Mouse (Mus musculus) embryonic facial prominence, embryonic 15.5 days (tissue): ENCODE results near the gene Mpig6b. TPM values are rescaled to one million over a fixed set of nuclear protein-coding genes. Genes with fewer than 3 reads are reported as not detected.

Experiments used
- ATAC-seq: fragments of 200-750 bp; cut with Nextera tagmentation; 2 replicates; pipeline ENCODE4 v1.8.0; 2017; ENCODE audit warnings: low read depth, moderate TSS enrichment; ENCODE audit not compliant: insufficient number of reproducible peaks, low FRiP score, low TSS enrichment
- H3K27ac ChIP-seq: fragments of 300-500 bp; sonication (generic); replicated peaks from 2 replicates; pipeline ENCODE4 v1.5.1; 2015; ENCODE audit warnings: mild to moderate bottlenecking, inconsistent platforms
- H3K27me3 ChIP-seq: fragments of 300-500 bp; sonication (generic); 2 replicates; pipeline ENCODE4 v1.6.1; 2015; ENCODE audit warnings: inconsistent platforms
- H3K36me3 ChIP-seq: fragments of 300-500 bp; sonication (generic); 2 replicates; pipeline ENCODE4 v1.6.1; 2015; ENCODE audit warnings: mild to moderate bottlenecking, inconsistent platforms
- H3K4me1 ChIP-seq: fragments of 300-500 bp; sonication (generic); 2 replicates; pipeline ENCODE4 v1.6.1; 2015; ENCODE audit warnings: inconsistent platforms
- H3K4me2 ChIP-seq: fragments of 300-500 bp; sonication (generic); replicated peaks from 2 replicates; pipeline ENCODE4 v1.6.1; 2015; ENCODE audit warnings: mild to moderate bottlenecking, inconsistent platforms
- H3K4me3 ChIP-seq: fragments of 300-500 bp; sonication (generic); replicated peaks from 2 replicates; pipeline ENCODE4 v1.5.1; 2015; ENCODE audit warnings: mild to moderate bottlenecking, inconsistent platforms
- H3K9ac ChIP-seq: fragments of 300-500 bp; sonication (generic); 2 replicates; pipeline ENCODE4 v1.6.1; 2015; ENCODE audit warnings: inconsistent platforms
- H3K9me3 ChIP-seq: fragments of 300-500 bp; sonication (generic); replicated peaks from 2 replicates; pipeline ENCODE4 v1.6.1; 2016; ENCODE audit warnings: inconsistent platforms
- WGBS: fragments of 180-500 bp; shearing (Covaris S2); methylation state at CpG from one replicate; pipeline ENCODE4 v1.1.7; 2015; 5-methylcytosine and 5-hydroxymethylcytosine counted together
- polyA plus RNA-seq: library from polyadenylated mRNA; unstranded; fragments of >200 nt; fragmentation: Nextera tagmentation; extraction: Ambion mirVana; gene quantifications from 2 replicates; pipeline ENCODE4 v1.2.1, GENCODE M21; 2015

Gene Mpig6b
- polyA plus RNA-seq, 1 experiment from 2014 or later = 1.4 TPM

- Histone ChIP-seq H3K27ac (no peak overlapping the region), H3K9ac (no peak overlapping the region), H3K36me3 (no peaks in the 10 kb centered on the region), H3K4me3 (no peak overlapping the region), H3K27me3 (no peaks in the 10 kb centered on the region), H3K4me2 (no peak overlapping the region), H3K4me1 (no peaks in the 10 kb centered on the region), H3K9me3 (no peaks in the 10 kb centered on the region)
- no peak for ATAC-seq
- 79% methylated on average over 3 of the region's 3 CpGs for WGBS
Measured at GRCm38 (mm10) chr17:35083929-35084497, 18.0 kb upstream of the Mpig6b start.

GRCm38 (mm10) chr17:35082841-35083576, 17.0 kb upstream of the Mpig6b start:
- no peak for ATAC-seq
- no peaks in the 10 kb centered on the region for H3K27me3 ChIP-seq
- H3K4me1 ChIP-seq = peaks cover 2% of the 10 kb centered on the region; the same call in 1 of the 2 replicates
- H3K4me2 ChIP-seq = no peak overlapping the region
- WGBS = 83% methylated on average over 16 of the region's 16 CpGs
- no peaks in the 10 kb centered on the region for H3K9me3 ChIP-seq
- H3K27ac ChIP-seq = no peak overlapping the region
- no peaks in the 10 kb centered on the region for H3K36me3 ChIP-seq
- H3K4me3 ChIP-seq = no peak overlapping the region
- no peak overlapping the region for H3K9ac ChIP-seq

DNA sequence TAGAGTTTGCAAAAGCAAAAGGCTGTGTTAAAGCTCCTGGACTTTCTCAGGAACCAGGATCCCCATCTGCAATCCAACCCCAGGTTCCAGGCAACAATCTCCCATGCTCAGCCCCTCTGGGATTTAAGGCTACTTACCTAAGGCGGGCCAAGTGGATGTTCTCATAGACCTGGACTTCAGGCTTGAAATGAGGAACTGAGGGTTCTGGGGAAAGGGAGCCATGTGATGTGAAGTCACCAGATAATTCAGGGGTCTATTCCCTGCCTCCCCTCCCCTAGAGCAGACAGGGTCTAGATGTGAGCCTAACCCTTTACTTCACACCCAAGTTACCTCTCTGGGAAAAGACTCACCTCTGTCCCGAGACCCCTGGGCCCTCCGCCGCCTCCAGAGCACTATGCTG, 14.7 kb upstream of the Mpig6b start:
- Histone ChIP-seq H3K36me3 (no peaks in the 10 kb centered on the region), H3K4me3 (no peak overlapping the region), H3K9ac (no peak overlapping the region; the same call in 1 of the 2 replicates), H3K4me2 (no peak overlapping the region), H3K4me1 (peaks cover 18% of the 10 kb centered on the region), H3K9me3 (no peaks in the 10 kb centered on the region), H3K27ac (no peak overlapping the region), H3K27me3 (no peaks in the 10 kb centered on the region)
- WGBS = 68% methylated on average over 4 of the region's 4 CpGs
- no peak for ATAC-seq

DNA sequence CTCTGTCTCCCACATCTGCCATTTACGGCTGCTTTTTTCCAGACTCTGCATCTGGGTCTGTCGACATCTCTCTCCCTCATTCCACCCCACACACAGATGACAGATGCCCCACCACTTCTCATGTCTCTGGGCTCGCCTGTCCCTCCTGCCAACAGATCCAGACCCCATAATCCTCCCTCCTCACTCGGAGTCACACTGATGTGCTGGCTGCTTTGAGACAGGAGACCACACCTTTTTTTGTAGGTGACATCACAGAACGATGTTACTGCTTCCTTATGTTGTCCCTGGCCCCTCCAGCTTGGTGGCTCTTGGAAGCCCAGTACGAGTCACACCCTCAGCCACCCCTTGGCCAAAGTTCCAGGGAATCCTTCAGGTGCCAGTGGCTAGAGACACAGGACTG, 14.3 kb upstream of the Mpig6b start:
- no peak overlapping the region for H3K4me2 ChIP-seq
- peaks cover 18% of the 10 kb centered on the region for H3K4me1 ChIP-seq
- H3K9me3 ChIP-seq = no peaks in the 10 kb centered on the region
- no peak overlapping the region for H3K27ac ChIP-seq
- no peak overlapping the region; the same call in 1 of the 2 replicates for H3K9ac ChIP-seq
- H3K27me3 ChIP-seq = no peaks in the 10 kb centered on the region
- no peaks in the 10 kb centered on the region for H3K36me3 ChIP-seq
- no peak overlapping the region for H3K4me3 ChIP-seq
- WGBS = 40% methylated on average over 6 of the region's 6 CpGs
- no peak for ATAC-seq

DNA sequence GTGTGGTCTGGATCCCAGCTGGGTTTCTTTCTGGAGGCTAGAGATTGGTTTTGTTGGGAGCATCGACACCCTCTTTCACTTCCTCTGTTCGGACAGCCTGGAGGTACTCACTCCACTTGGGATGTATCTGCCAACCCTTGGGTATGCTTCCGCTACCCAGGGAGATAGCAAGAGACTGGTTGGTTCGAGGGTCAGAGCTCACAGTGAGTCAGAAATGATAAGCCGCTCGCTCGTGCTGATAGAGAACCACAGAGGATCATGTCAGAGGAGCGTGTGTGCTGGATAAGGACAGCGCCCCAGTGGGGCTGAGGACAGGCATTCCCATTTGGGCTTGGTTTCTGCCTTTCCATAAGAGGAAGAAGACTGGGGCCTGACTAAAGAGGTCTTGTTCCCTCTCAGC, 13.8 kb upstream of the Mpig6b start:
- 58% methylated on average over 9 of the region's 9 CpGs for WGBS
- H3K9ac ChIP-seq = no peak overlapping the region
- H3K36me3 ChIP-seq = no peaks in the 10 kb centered on the region
- H3K4me1 ChIP-seq = peaks cover 18% of the 10 kb centered on the region
- H3K9me3 ChIP-seq = no peaks in the 10 kb centered on the region
- no peak for ATAC-seq
- H3K27me3 ChIP-seq = no peaks in the 10 kb centered on the region
- H3K4me3 ChIP-seq = no peak overlapping the region
- H3K27ac ChIP-seq = no peak overlapping the region
- H3K4me2 ChIP-seq = no peak overlapping the region

DNA sequence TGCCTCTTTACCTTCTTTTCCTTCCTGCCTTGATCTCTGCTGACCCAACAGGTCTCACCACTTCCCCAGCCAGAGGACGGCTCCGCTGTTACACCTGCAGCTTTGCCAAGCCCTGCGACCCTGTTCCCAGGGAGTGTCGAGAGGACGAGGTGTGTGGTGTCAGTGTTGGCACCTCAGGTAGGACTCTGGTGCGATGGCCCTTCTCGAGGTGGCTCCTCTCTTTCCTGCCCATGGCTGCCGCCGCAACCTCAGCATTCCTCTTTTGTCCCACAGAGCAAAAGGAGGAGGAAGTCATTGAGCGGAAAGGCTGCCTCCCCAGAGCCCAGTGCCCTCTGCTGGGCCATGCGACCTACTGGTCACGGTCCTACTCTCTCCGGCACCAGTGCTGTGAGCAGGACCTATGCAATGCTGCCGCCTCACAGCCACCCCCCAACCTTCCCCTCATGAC, 11.8 kb upstream of the Mpig6b start, which contains the start of gene Ly6g6d:
Gene Ly6g6d (minus strand): TSS at position 280 of the 448 bp plus-strand sequence.
- Histone ChIP-seq H3K36me3 (no peaks in the 10 kb centered on the region), H3K4me3 (peak within 1 kb of the TSS; percentile 10; the same call in 1 of the 2 replicates), H3K27me3 (no peaks in the 10 kb centered on the region), H3K4me1 (peaks cover 25% of the 10 kb centered on the region), H3K4me2 (peak within 1 kb of the TSS; percentile 34), H3K27ac (peak within 1 kb of the TSS; percentile 51), H3K9me3 (no peaks in the 10 kb centered on the region), H3K9ac (no peak within 1 kb of the TSS)
- no peak for ATAC-seq
- 16% methylated on average over 14 of the region's 14 CpGs for WGBS

- peak overlapping the region; percentile 10; the same call in 1 of the 2 replicates for H3K4me3 ChIP-seq
- WGBS = 21% methylated on average over 2 of the region's 2 CpGs
Measured at GRCm38 (mm10) chr17:35077285-35077684, 11.3 kb upstream of the Mpig6b start.

DNA sequence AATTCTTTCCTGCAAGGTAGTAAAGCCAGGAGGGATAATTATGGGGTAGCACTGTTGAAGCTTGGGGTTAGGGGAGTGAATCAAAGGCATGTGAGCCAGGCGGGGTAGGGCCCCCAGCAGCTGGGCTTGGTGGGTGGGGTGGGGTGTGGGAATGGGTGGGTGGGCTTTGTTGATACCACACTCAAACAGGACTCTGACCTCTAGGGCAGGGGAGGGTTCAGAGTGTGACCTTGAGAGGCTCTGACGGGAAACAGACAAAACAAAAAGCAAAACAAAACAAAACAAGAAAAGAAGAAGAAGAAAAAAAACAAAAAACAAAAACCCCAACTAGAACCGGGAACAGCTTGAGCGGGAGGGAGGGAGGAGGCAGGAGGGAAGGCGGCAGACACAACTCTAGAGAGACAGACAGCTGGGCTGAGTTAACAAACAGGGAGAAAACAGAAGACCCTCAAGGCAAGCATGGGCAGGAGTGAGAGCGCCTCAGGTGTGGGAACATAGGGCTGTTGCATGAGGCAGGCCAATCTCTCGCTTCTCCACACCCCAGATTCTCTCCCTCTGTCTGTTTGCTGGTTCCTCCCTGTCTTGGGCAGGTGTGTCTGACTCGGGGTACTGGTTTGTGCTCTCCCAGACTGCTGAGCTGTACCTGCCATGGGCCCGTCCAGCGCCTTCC, 10.7 kb upstream of the Mpig6b start, which contains the start of gene Ly6g6e:
Gene Ly6g6e (plus strand): TSS at position 396 of the 670 bp plus-strand sequence.
- no peaks in the 10 kb centered on the region for H3K9me3 ChIP-seq
- H3K27ac ChIP-seq = peak within 1 kb of the TSS; percentile 51
- peak within 1 kb of the TSS; percentile 10; the same call in 1 of the 2 replicates for H3K4me3 ChIP-seq
- no peaks in the 10 kb centered on the region for H3K27me3 ChIP-seq
- no peak within 1 kb of the TSS for H3K9ac ChIP-seq
- peak; percentile 47; the same call in 1 of the 2 replicates for ATAC-seq
- WGBS = 11% methylated on average over 10 of the region's 10 CpGs
- peaks cover 25% of the 10 kb centered on the region for H3K4me1 ChIP-seq
- H3K4me2 ChIP-seq = peak within 1 kb of the TSS; percentile 34
- H3K36me3 ChIP-seq = no peaks in the 10 kb centered on the region

More at GRCm38 (mm10) chr17:35077285-35077684, 11.3 kb upstream of the Mpig6b start:
- H3K27me3 ChIP-seq = no peaks in the 10 kb centered on the region
- H3K9ac ChIP-seq = no peak overlapping the region
- no peaks in the 10 kb centered on the region for H3K36me3 ChIP-seq
- H3K9me3 ChIP-seq = no peaks in the 10 kb centered on the region
- ATAC-seq = no peak
- peak overlapping the region; percentile 34 for H3K4me2 ChIP-seq
- H3K27ac ChIP-seq = peak overlapping the region; percentile 51
- H3K4me1 ChIP-seq = peaks cover 25% of the 10 kb centered on the region

DNA sequence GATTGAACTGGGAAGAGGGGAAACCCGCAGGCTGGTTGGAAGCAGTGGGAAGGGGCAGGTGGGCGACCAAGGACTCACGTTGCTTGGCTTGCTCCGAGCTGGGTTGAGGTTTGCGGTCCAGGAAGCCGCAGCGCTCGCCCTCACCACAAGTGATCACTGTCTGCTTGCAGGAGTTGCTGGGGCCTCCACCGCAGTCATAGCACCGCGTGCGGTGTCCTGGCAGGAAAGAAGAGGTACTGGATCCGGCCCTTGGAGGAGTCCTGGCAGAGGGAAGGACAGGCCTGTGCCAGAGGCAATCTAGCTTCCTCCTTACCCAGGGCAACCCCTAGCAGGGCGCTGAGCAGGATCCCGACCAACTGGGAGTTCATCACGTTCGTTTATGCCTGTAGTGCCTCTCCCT, 8.1 kb upstream of the Mpig6b start:
- ATAC-seq = no peak
- Histone ChIP-seq H3K4me1 (peaks cover 34% of the 10 kb centered on the region), H3K9me3 (no peaks in the 10 kb centered on the region), H3K27ac (no peak overlapping the region), H3K4me2 (no peak overlapping the region), H3K27me3 (no peaks in the 10 kb centered on the region), H3K36me3 (no peaks in the 10 kb centered on the region), H3K4me3 (no peak overlapping the region), H3K9ac (no peak overlapping the region)
- 43% methylated on average over 17 of the region's 17 CpGs for WGBS

DNA sequence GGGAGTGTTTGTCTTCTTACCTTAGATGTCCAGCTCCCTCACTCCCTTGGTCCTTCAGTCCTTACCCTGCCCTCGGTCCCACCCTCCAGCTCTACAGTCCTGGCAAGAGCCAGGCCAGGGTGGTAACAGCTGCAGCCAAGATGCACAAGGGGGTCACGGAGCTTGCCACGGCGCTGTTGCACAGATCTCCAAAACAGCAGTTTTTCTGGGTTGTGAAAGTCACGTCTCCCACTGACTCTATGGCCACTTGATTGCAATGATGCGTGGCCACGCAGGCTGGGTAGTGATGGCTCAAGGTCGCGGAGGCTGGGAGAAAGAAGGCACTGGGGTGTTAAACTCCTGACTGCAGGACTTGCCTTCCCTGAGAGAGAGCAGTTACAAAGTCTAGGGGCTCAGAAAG, 5.5 kb upstream of the Mpig6b start:
- no peak overlapping the region for H3K4me2 ChIP-seq
- H3K9me3 ChIP-seq = no peaks in the 10 kb centered on the region
- no peaks in the 10 kb centered on the region for H3K36me3 ChIP-seq
- H3K27me3 ChIP-seq = peaks cover 6% of the 10 kb centered on the region; the same call in 1 of the 2 replicates
- no peak for ATAC-seq
- WGBS = 74% methylated on average over 9 of the region's 9 CpGs
- H3K4me1 ChIP-seq = peaks cover 18% of the 10 kb centered on the region
- no peak overlapping the region for H3K9ac ChIP-seq
- no peak overlapping the region for H3K27ac ChIP-seq
- H3K4me3 ChIP-seq = no peak overlapping the region
